Mouse (Mus musculus) stomach, embryonic 14.5 days (tissue): ENCODE results near the gene Wdr70. TPM values are rescaled to one million over a fixed set of nuclear protein-coding genes. Genes with fewer than 3 reads are reported as not detected.

ENCODE experiments used
- ATAC-seq: fragments of 200-750 bp; cut with Nextera tagmentation; 2 replicates; pipeline ENCODE4 v1.8.0; 2017; ENCODE audit warnings: low read depth, moderate TSS enrichment; ENCODE audit not compliant: insufficient number of reproducible peaks, insufficient read depth, low FRiP score
- H3K27ac ChIP-seq: fragments of 300-500 bp; sonication (generic); 2 replicates; pipeline ENCODE4 v1.5.1; 2014; ENCODE audit warnings: mild to moderate bottlenecking, low read length, moderate library complexity, mixed read lengths
- H3K27me3 ChIP-seq: fragments of 300-500 bp; sonication (generic); 2 replicates; pipeline ENCODE4 v1.6.1; 2014; ENCODE audit warnings: low read length, control low read depth, mixed read lengths; ENCODE audit not compliant: control insufficient read depth, insufficient read depth
- H3K36me3 ChIP-seq: fragments of 300-500 bp; sonication (generic); 2 replicates; pipeline ENCODE4 v1.6.1; 2014; ENCODE audit warnings: mild to moderate bottlenecking, control low read depth, low read length, moderate library complexity, mixed read lengths; ENCODE audit not compliant: control insufficient read depth, insufficient read depth
- H3K4me1 ChIP-seq: fragments of 300-500 bp; sonication (generic); 2 replicates; pipeline ENCODE4 v1.6.1; 2014; ENCODE audit warnings: low read length, control low read depth, mixed read lengths; ENCODE audit not compliant: control insufficient read depth, insufficient read depth
- H3K4me2 ChIP-seq: fragments of 300-500 bp; sonication (generic); replicated peaks from 2 replicates; pipeline ENCODE4 v1.6.1; 2014; ENCODE audit warnings: low read depth, low read length, control low read depth
- H3K4me3 ChIP-seq: fragments of 300-500 bp; sonication (generic); 2 replicates; pipeline ENCODE4 v1.5.1; 2014; ENCODE audit warnings: low read depth, low read length, control low read depth
- H3K9ac ChIP-seq: fragments of 300-500 bp; sonication (generic); replicated peaks from 2 replicates; pipeline ENCODE4 v1.6.1; 2014; ENCODE audit warnings: low read depth, mild to moderate bottlenecking, control low read depth, low read length, moderate library complexity, mixed read lengths
- H3K9me3 ChIP-seq: fragments of 300-500 bp; sonication (generic); 2 replicates; pipeline ENCODE4 v1.6.1; 2016; ENCODE audit warnings: low read depth, low read length, control low read depth; ENCODE audit not compliant: control insufficient read depth
- WGBS: fragments of 180-500 bp; shearing (Covaris S2); extraction: QIAGEN DNeasy Blood & Tissue Kit; methylation state at CpG from one replicate; pipeline ENCODE4 v1.1.7; 2014; 5-methylcytosine and 5-hydroxymethylcytosine counted together
- polyA plus RNA-seq: library from polyadenylated mRNA; unstranded; fragments of >200 nt; fragmentation: Nextera tagmentation; extraction: Ambion mirVana; gene quantifications from 2 replicates; pipeline ENCODE4 v1.2.1, GENCODE M21; 2014

Wdr70 gene
- polyA plus RNA-seq, 1 experiment from 2014 or later = 59.1 TPM

DNA sequence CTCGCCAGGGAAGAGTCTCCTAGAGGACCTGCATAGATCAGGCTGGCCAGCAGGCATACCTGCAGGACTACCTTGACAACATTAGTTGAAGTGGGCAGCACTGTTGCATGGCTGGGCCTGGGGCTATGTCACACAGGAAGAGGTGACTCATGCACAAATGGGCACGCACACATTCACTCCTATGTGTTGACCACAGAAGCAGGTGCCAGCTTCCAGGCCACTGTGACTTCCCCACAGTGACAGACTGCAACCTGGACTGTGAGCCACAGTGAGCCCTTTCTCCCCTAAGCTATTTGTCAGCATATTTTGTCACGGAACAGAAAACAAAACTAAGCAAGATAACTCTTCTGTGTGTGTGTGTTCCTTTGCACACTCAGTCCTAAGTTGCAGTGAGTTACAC lies 47.8 kb downstream of the Wdr70 start:
- ATAC-seq = no peak
- Histone ChIP-seq H3K9ac (no peak overlapping the region), H3K9me3 (no peaks in the 10 kb centered on the region), H3K27ac (no peak overlapping the region), H3K4me1 (no peaks in the 10 kb centered on the region), H3K27me3 (no peaks in the 10 kb centered on the region), H3K36me3 (no peaks in the 10 kb centered on the region; the same call in 1 of the 2 replicates), H3K4me2 (no peak overlapping the region), H3K4me3 (no peak overlapping the region)
- WGBS = 90% methylated on average over 3 of the region's 3 CpGs

DNA sequence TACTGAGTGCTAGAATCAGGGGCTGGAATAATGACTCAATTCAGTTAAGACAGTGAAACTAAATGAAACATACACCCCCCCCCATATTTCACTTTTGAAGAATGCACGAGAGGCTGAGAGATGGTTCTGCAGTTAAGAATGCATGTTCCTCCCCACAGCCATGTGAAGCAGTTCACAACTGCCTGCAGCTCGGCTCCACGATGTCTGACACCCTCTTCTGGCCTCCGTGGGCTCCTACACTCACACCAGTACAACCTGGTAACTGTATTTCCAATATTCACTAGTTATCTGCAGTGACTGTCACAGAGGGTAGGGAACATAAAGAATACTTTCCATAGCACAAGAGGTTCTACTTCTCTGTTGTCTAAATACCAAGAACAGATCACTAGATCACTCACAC lies 59.2 kb downstream of the Wdr70 start:
- WGBS = 63% methylated on average over 4 of the region's 4 CpGs

DNA sequence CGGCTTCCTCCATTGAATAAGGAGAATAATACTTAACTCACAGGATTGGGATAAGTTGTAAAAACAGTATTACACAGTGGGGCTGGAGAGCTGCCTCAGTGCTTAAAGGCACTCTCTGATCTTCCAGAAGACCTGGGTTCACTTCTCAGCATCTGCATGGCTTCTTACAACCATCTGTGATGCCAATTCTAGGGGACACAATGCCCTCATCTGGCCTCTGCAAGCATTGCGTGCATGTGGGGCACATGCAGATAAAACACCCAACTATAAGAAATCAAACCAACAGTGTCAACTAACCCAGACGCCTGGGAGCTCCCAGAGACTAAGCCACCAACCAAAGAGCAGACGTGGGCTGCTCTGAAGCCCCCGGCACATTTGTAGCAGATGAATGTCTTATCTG lies 60.6 kb downstream of the Wdr70 start:
- Histone ChIP-seq H3K9me3 (no peaks in the 10 kb centered on the region), H3K9ac (no peak overlapping the region), H3K4me2 (no peak overlapping the region), H3K4me3 (no peak overlapping the region), H3K4me1 (no peaks in the 10 kb centered on the region), H3K36me3 (peaks cover 2% of the 10 kb centered on the region; the same call in 1 of the 2 replicates), H3K27ac (no peak overlapping the region), H3K27me3 (no peaks in the 10 kb centered on the region)
- ATAC-seq = no peak
- WGBS = 85% methylated on average over 5 of the region's 5 CpGs

More for the DNA sequence above, 59.2 kb downstream of the Wdr70 start:
- Histone ChIP-seq H3K9me3 (no peaks in the 10 kb centered on the region), H3K27ac (no peak overlapping the region), H3K36me3 (peaks cover 2% of the 10 kb centered on the region; the same call in 1 of the 2 replicates), H3K4me3 (no peak overlapping the region), H3K4me1 (no peaks in the 10 kb centered on the region), H3K27me3 (no peaks in the 10 kb centered on the region), H3K9ac (no peak overlapping the region), H3K4me2 (no peak overlapping the region)
- no peak for ATAC-seq

DNA sequence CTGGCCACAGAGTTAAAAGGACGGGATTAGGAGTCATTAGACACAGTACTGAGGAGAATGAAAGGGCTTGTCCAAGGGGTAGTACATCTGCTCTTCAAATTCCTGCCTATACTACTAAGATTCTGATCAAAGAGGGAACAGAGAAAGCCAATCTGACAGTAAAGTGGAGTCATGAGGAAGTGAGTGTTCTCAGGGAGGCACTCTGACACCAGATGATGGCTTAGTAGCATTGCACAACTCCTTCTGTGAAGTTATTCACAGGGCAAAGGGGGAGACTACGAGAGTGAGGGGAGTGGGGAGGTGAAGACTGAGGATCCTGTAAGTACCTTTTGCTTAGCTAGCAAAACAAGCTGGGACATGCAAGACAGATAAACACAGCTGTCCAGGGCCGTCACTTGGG lies 61.2 kb downstream of the Wdr70 start:
- no peak overlapping the region for H3K27ac ChIP-seq
- peaks cover 2% of the 10 kb centered on the region; the same call in 1 of the 2 replicates for H3K36me3 ChIP-seq
- H3K9ac ChIP-seq = no peak overlapping the region
- H3K4me1 ChIP-seq = no peaks in the 10 kb centered on the region
- H3K27me3 ChIP-seq = no peaks in the 10 kb centered on the region
- H3K4me3 ChIP-seq = no peak overlapping the region
- no peak overlapping the region for H3K4me2 ChIP-seq
- ATAC-seq = no peak
- no peaks in the 10 kb centered on the region for H3K9me3 ChIP-seq
- 63% methylated on average over 3 of the region's 3 CpGs for WGBS

DNA sequence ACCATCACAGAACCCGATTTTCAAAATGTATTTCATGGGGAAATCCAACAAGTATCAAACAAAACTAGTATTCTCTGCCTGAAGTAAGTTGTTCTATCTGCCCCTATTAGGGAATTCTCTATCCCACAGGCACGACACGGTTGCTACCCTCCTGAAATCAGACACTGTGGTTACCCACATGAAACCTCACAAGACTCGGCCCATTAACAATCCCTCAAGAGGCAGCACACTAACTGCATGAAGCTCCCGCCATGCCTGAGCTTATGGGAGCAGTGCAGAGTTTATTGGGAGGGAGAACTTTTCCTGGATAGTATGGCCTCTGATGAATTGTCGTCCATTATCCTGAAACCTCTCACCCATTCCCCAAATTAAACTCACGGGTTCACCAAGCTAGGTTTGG lies 67.8 kb downstream of the Wdr70 start:
- Histone ChIP-seq H3K4me1 (no peaks in the 10 kb centered on the region), H3K27ac (no peak overlapping the region), H3K27me3 (no peaks in the 10 kb centered on the region), H3K9me3 (no peaks in the 10 kb centered on the region), H3K4me2 (no peak overlapping the region), H3K36me3 (peaks cover 2% of the 10 kb centered on the region; the same call in 1 of the 2 replicates), H3K4me3 (no peak overlapping the region), H3K9ac (no peak overlapping the region)
- WGBS = 75% methylated on average over 7 of the region's 7 CpGs
- no peak for ATAC-seq

DNA sequence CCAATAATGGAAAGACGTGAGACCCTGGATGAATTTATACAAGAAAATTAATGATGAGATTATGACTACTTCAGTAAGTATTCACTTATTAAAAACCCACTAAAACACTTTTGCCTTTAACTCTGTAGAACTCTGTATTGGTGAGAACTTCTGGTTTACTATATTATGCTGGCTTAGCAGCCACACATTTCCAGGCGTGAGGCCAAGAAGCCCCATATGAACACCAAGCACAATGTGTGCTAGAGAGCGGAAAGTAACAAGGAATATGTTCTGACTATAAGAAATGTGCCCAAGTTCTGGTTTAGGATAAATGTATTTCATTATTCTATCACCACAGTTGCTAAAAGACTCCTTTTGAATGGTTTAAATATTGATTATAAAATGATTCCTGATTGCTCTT lies 68.4 kb downstream of the Wdr70 start:
- 73% methylated on average over 3 of the region's 3 CpGs for WGBS
- ATAC-seq = no peak
- H3K4me2 ChIP-seq = no peak overlapping the region

DNA sequence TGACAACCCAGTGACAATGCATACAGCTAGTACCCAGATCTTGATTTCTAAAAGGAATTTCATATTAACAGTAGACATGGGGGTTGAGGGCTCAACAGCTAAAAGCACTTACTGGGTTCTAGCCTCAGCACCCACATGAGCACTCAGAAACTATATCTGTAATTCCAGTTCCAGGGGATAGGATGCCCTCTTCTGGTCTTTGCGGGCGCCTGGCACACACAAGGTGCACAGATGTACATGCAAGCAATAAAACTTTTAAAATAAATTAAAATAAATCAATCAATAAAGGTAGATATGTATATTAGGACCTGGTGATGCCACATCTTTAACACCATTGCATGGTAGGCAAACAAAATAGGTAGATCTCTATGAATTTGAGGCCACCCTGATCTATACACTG lies 71.5 kb downstream of the Wdr70 start:
- Histone ChIP-seq H3K9me3 (no peaks in the 10 kb centered on the region), H3K36me3 (no peaks in the 10 kb centered on the region), H3K9ac (no peak overlapping the region), H3K4me3 (no peak overlapping the region), H3K4me1 (no peaks in the 10 kb centered on the region), H3K27me3 (no peaks in the 10 kb centered on the region), H3K4me2 (no peak overlapping the region), H3K27ac (no peak overlapping the region)
- ATAC-seq = no peak
- 91% methylated on average over 2 of the region's 2 CpGs for whole genome bisulfite sequencing

More for the DNA sequence above, 68.4 kb downstream of the Wdr70 start:
- Histone ChIP-seq H3K9me3 (no peaks in the 10 kb centered on the region), H3K4me3 (no peak overlapping the region), H3K4me1 (no peaks in the 10 kb centered on the region), H3K27me3 (no peaks in the 10 kb centered on the region), H3K27ac (no peak overlapping the region), H3K9ac (no peak overlapping the region), H3K36me3 (peaks cover 2% of the 10 kb centered on the region; the same call in 1 of the 2 replicates)

DNA sequence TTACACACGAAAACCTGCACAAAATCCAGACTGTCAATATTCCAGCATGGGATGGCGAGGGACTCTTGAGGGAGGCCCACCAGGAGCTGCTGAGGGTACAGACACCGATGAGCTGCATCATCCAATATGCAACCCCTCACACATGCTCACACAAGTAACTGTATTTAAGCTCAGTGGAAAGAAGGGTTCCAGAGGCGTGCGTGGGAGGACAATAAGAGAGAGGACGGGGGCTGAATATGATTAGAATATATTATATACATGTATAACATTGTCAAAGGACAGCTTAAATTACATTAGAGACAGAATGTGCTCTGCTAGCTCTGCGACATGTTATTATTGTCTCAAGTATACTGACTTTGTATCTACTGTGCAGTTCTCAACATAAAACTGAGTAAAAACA lies 87.6 kb downstream of the Wdr70 start:
- WGBS = 79% methylated on average over 7 of the region's 7 CpGs
- no peak for ATAC-seq
- H3K9ac ChIP-seq = no peak overlapping the region
- H3K9me3 ChIP-seq = no peaks in the 10 kb centered on the region
- H3K4me3 ChIP-seq = no peak overlapping the region
- no peaks in the 10 kb centered on the region for H3K36me3 ChIP-seq
- H3K4me2 ChIP-seq = no peak overlapping the region
- no peaks in the 10 kb centered on the region for H3K4me1 ChIP-seq
- no peak overlapping the region for H3K27ac ChIP-seq
- H3K27me3 ChIP-seq = no peaks in the 10 kb centered on the region

DNA sequence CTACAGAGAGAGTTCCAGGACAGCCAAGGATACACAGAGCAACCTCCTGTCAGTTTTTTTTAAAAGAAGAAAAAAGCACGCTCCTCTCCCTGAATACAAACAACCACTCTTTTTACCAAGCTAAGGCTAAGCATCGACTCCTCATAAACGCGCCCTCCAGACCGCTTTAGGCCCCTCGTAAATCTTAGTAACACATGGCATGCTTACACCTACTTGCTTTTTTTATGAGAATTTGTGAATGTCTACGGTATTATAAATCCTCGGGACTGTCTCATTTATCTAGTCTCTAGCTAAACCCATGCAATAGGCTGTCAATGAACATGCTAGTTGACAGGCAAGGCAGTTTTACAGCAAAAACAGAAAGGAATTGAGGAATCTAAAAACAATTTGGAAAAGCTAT lies 91.6 kb downstream of the Wdr70 start:
- Histone ChIP-seq H3K4me2 (no peak overlapping the region), H3K27ac (no peak overlapping the region), H3K36me3 (no peaks in the 10 kb centered on the region), H3K4me3 (no peak overlapping the region), H3K9ac (no peak overlapping the region), H3K27me3 (no peaks in the 10 kb centered on the region), H3K9me3 (no peaks in the 10 kb centered on the region), H3K4me1 (no peaks in the 10 kb centered on the region)
- no peak for ATAC-seq
- WGBS = 47% methylated on average over 8 of the region's 8 CpGs
